Mouse (Mus musculus) right cerebral cortex, postnatal 36 days (tissue): ENCODE measurements around the gene Prss48.

Source experiments
- DNase-seq, 2 experiments: peaks; one replicate each; pipeline ENCODE4 v3.0.0; 2022; ENCODE audit warnings: low spot score in 2 of 2, mixed read lengths in 1 of 2

The Prss48 gene

DNA sequence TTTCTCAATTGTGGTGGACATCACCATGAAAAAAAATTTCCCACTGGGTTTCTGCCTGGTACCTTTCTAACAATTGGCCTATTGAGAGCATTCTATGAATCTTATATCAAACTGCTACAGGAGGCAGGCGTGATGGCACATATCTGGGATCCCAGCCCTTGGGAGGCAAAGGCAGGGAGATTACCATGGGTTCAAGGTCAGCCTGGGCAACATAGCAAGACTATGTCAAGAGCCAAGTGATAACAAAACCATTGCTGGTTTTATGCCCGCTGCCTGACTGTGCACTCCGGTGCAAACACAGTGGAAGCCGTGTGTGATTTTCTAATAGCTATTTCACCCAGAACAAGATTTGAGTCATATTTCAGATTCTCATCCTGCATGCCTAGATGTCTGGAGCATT is 51.4 kb downstream of the Prss48 start:
- no peak for DNase-seq
